Mouse (Mus musculus) intestine, embryonic 16.5 days (tissue): ENCODE measurements around the gene Tmprss9. TPM values are rescaled to one million over a fixed set of nuclear protein-coding genes. Genes with fewer than 3 reads are reported as not detected.

Experiments used
- ATAC-seq: fragments of 200-750 bp; cut with Nextera tagmentation; 2 replicates; pipeline ENCODE4 v1.8.0; 2017; ENCODE audit warnings: moderate TSS enrichment, moderate library complexity
- H3K27ac ChIP-seq: fragments of 300-500 bp; sonication (generic); 2 replicates; pipeline ENCODE4 v1.5.1; 2014; ENCODE audit warnings: mild to moderate bottlenecking, low read length
- H3K27me3 ChIP-seq: fragments of 300-500 bp; sonication (generic); replicated peaks from 2 replicates; pipeline ENCODE4 v1.6.1; 2014; ENCODE audit warnings: low read length, control low read depth, mixed read lengths; ENCODE audit not compliant: control insufficient read depth, insufficient read depth
- H3K36me3 ChIP-seq: fragments of 300-500 bp; sonication (generic); 2 replicates; pipeline ENCODE4 v1.6.1; 2014; ENCODE audit warnings: low read length, control low read depth; ENCODE audit not compliant: control insufficient read depth, insufficient read depth
- H3K4me1 ChIP-seq: fragments of 300-500 bp; sonication (generic); 2 replicates; pipeline ENCODE4 v1.6.1; 2014; ENCODE audit warnings: low read length, control low read depth, mixed read lengths; ENCODE audit not compliant: control insufficient read depth, insufficient read depth
- H3K4me2 ChIP-seq: fragments of 300-500 bp; sonication (generic); 2 replicates; pipeline ENCODE4 v1.6.1; 2014; ENCODE audit warnings: low read depth, low read length, control low read depth
- H3K4me3 ChIP-seq: fragments of 300-500 bp; sonication (generic); 2 replicates; pipeline ENCODE4 v1.5.1; 2014; ENCODE audit warnings: mild to moderate bottlenecking, low read length
- H3K9ac ChIP-seq: fragments of 300-500 bp; sonication (generic); 2 replicates; pipeline ENCODE4 v1.6.1; 2014; ENCODE audit warnings: low read depth, low read length
- H3K9me3 ChIP-seq: fragments of 300-500 bp; sonication (generic); 2 replicates; pipeline ENCODE4 v1.6.1; 2016; ENCODE audit warnings: low read length, control low read depth; ENCODE audit not compliant: control insufficient read depth
- WGBS: fragments of 180-500 bp; shearing (Covaris S2); extraction: QIAGEN DNeasy Blood & Tissue Kit; methylation state at CpG from one replicate; pipeline ENCODE4 v1.1.7; 2014; 5-methylcytosine and 5-hydroxymethylcytosine counted together
- polyA plus RNA-seq: library from polyadenylated mRNA; unstranded; fragments of >200 nt; fragmentation: Nextera tagmentation; extraction: Ambion mirVana; gene quantifications from 2 replicates; pipeline ENCODE4 v1.2.1, GENCODE M21; 2015

Gene Tmprss9
- polyA plus RNA-seq, 1 experiment from 2014 or later, result 0.06 TPM

GRCm38 (mm10) chr10:80854913-80855748, 16.5 kb upstream of the Tmprss9 start, which contains the start of the genes Lsm7 and Sppl2b:
Gene Lsm7 (minus strand): TSS chr10:80855209.
Gene Sppl2b (plus strand): TSS chr10:80855275.
- ATAC-seq, result peak; percentile 79
- Histone ChIP-seq H3K4me3 (peak within 1 kb of the TSS; percentile 96), H3K36me3 (peaks cover 11% of the 10 kb centered on the region), H3K27ac (peak within 1 kb of the TSS; percentile 31; the same call in 1 of the 2 replicates), H3K4me2 (peak within 1 kb of the TSS; percentile 94), H3K4me1 (peaks cover 25% of the 10 kb centered on the region), H3K9ac (peak within 1 kb of the TSS; percentile 90), H3K9me3 (no peaks in the 10 kb centered on the region), H3K27me3 (no peaks in the 10 kb centered on the region)
- WGBS, result under 1% methylated on average over 81 of the region's 81 CpGs

GRCm38 (mm10) chr10:80855749-80856073, 15.9 kb upstream of the Tmprss9 start:
- Histone ChIP-seq H3K4me3 (peak overlapping the region; percentile 96), H3K4me1 (peaks cover 25% of the 10 kb centered on the region), H3K36me3 (peaks cover 11% of the 10 kb centered on the region), H3K9me3 (no peaks in the 10 kb centered on the region), H3K4me2 (peak overlapping the region; percentile 94), H3K27me3 (no peaks in the 10 kb centered on the region), H3K9ac (peak overlapping the region; percentile 90), H3K27ac (no peak overlapping the region; the same call in 1 of the 2 replicates)
- WGBS, result 22% methylated on average over 11 of the region's 11 CpGs
- no peak for ATAC-seq

GRCm38 (mm10) chr10:80856267-80856666, 15.4 kb upstream of the Tmprss9 start:
- no peak for ATAC-seq
- Histone ChIP-seq H3K4me3 (no peak overlapping the region), H3K4me2 (peak overlapping the region; percentile 94), H3K9me3 (no peaks in the 10 kb centered on the region), H3K9ac (no peak overlapping the region), H3K4me1 (peaks cover 25% of the 10 kb centered on the region), H3K27me3 (no peaks in the 10 kb centered on the region), H3K36me3 (peaks cover 11% of the 10 kb centered on the region), H3K27ac (no peak overlapping the region)
- WGBS, result 63% methylated on average over 3 of the region's 3 CpGs

GRCm38 (mm10) chr10:80856908-80857307, 14.7 kb upstream of the Tmprss9 start:
- Histone ChIP-seq H3K27ac (no peak overlapping the region), H3K4me1 (peaks cover 25% of the 10 kb centered on the region), H3K4me3 (no peak overlapping the region), H3K9ac (peak overlapping the region; percentile 30; the same call in 1 of the 2 replicates), H3K36me3 (peaks cover 8% of the 10 kb centered on the region), H3K9me3 (no peaks in the 10 kb centered on the region), H3K27me3 (no peaks in the 10 kb centered on the region), H3K4me2 (no peak overlapping the region)
- WGBS, result 58% methylated on average over 5 of the region's 5 CpGs
- ATAC-seq, result no peak

- H3K4me1 ChIP-seq, result peaks cover 25% of the 10 kb centered on the region
- H3K4me2 ChIP-seq, result no peak overlapping the region
- H3K4me3 ChIP-seq, result no peak overlapping the region
- WGBS, result 52% methylated on average over 8 of the region's 8 CpGs
- peak overlapping the region; percentile 30; the same call in 1 of the 2 replicates for H3K9ac ChIP-seq
- ATAC-seq, result no peak
- no peak overlapping the region for H3K27ac ChIP-seq
- H3K36me3 ChIP-seq, result peaks cover 3% of the 10 kb centered on the region
- H3K27me3 ChIP-seq, result no peaks in the 10 kb centered on the region
- H3K9me3 ChIP-seq, result no peaks in the 10 kb centered on the region
Measured at GRCm38 (mm10) chr10:80857386-80857785, 14.3 kb upstream of the Tmprss9 start.

DNA sequence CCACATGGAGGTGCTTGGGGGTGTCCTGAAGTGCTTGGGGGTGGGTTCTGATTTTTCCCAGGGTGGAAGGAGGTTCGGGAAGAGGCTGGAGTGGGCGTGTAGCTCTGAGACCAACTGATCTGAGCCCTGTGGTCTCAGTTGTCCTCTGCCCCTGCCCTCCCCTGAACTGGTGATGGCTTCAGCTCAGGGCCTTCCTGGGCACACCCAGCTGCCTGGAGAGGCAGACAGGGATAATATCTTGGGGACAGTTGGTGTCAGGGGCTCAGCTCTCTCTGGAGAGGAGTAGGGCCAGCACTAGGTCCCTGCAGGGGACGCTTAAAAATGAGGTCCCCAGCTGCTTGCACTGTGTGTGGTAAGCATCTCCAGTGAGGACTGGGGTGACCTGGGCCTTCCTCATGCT, 13.8 kb upstream of the Tmprss9 start:
- H3K36me3 ChIP-seq, result no peaks in the 10 kb centered on the region
- no peaks in the 10 kb centered on the region for H3K27me3 ChIP-seq
- H3K9ac ChIP-seq, result peak overlapping the region; percentile 30; the same call in 1 of the 2 replicates
- no peak overlapping the region for H3K4me2 ChIP-seq
- no peak for ATAC-seq
- H3K4me3 ChIP-seq, result no peak overlapping the region
- WGBS, result 55% methylated on average over 3 of the region's 3 CpGs
- peaks cover 25% of the 10 kb centered on the region for H3K4me1 ChIP-seq
- no peak overlapping the region for H3K27ac ChIP-seq
- H3K9me3 ChIP-seq, result no peaks in the 10 kb centered on the region

DNA sequence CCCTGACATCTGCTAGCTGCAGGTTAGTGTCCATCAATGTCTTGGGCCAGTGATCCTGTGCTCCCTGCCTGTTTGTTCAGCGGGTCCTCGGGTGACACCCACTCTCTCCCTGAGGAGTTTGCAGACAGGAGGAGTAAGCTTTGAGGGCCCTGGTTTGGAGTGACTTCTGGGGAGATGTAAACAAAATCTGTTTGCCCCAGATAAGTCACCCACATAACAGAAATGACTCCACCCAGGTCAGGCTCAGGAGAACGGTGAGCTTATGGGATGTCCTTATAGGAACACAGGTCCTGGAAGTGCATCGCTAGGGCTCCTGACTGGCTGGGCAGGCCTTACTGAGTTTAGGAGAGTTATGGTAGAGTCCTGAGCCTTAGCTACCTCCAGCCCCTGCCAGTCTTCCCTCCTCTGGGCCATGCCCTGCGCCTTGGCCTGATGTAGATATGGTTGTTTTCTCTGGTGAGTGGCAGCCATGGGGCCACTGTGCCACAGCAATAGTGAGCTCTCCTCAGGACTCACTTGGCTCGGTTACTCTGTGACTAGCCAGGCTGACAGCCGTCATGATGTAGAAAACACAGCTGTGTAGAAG, 13.2 kb upstream of the Tmprss9 start:
- 70% methylated on average over 7 of the region's 7 CpGs for WGBS
- Histone ChIP-seq H3K9ac (no peak overlapping the region), H3K36me3 (no peaks in the 10 kb centered on the region), H3K27me3 (no peaks in the 10 kb centered on the region), H3K4me2 (no peak overlapping the region), H3K27ac (no peak overlapping the region), H3K4me3 (no peak overlapping the region), H3K4me1 (peaks cover 25% of the 10 kb centered on the region), H3K9me3 (no peaks in the 10 kb centered on the region)
- peak; percentile 34 for ATAC-seq

- Histone ChIP-seq H3K4me3 (no peak overlapping the region), H3K9me3 (no peaks in the 10 kb centered on the region), H3K27ac (no peak overlapping the region), H3K9ac (no peak overlapping the region), H3K4me1 (peaks cover 8% of the 10 kb centered on the region), H3K4me2 (no peak overlapping the region), H3K36me3 (peaks cover 4% of the 10 kb centered on the region; the same call in 1 of the 2 replicates), H3K27me3 (no peaks in the 10 kb centered on the region)
- no peak for ATAC-seq
- 91% methylated on average over 5 of the region's 5 CpGs for WGBS
Measured at GRCm38 (mm10) chr10:80862305-80862704, 9.3 kb upstream of the Tmprss9 start.

- Histone ChIP-seq H3K4me3 (no peak overlapping the region), H3K27ac (no peak overlapping the region), H3K9me3 (no peaks in the 10 kb centered on the region), H3K9ac (no peak overlapping the region), H3K27me3 (no peaks in the 10 kb centered on the region), H3K4me2 (no peak overlapping the region), H3K36me3 (peaks cover 7% of the 10 kb centered on the region; the same call in 1 of the 2 replicates), H3K4me1 (no peaks in the 10 kb centered on the region)
- 87% methylated on average over 16 of the region's 16 CpGs for WGBS
- no peak for ATAC-seq
Measured at GRCm38 (mm10) chr10:80864446-80864845, 7.2 kb upstream of the Tmprss9 start.
